Mouse (Mus musculus): ENCODE measurements at regions not wholly inside any gene's neighbourhood (a gene's known extent, or its start where the extent isn't known, plus 50 kb on each side); places are given as distances from the start of the nearest gene placed in this dataset.

- TF ChIP-seq SRF (IDR thresholded peaks at IDR 0.05; ENCODE audit: control insufficient read depth, insufficient read length, low read depth) (no peak), MYOD1 (IDR thresholded peaks at IDR 0.05; ENCODE audit: control insufficient read depth in 1 of 3, insufficient read length in 2 of 3, low read depth in 2 of 3) (no peak), MAX (IDR thresholded peaks at IDR 0.05; ENCODE audit: low read depth) (no peak), TCF3 (IDR thresholded peaks at IDR 0.05; ENCODE audit: insufficient read length, low read depth) (no peak), REST (IDR thresholded peaks at IDR 0.05; ENCODE audit: insufficient read depth, insufficient read length) (no peak), CEBPB (IDR thresholded peaks at IDR 0.05; ENCODE audit: insufficient read depth, poor library complexity, severe bottlenecking) (no peak), USF1 (IDR thresholded peaks at IDR 0.05; ENCODE audit: low read depth) (no peak), POLR2AphosphoS2 (IDR thresholded peaks at IDR 0.05; ENCODE audit: insufficient read length, low read depth) (no peak), TCF12 (IDR thresholded peaks at IDR 0.05; ENCODE audit: insufficient read depth, poor library complexity, severe bottlenecking) (no peak), E2F4 (IDR thresholded peaks at IDR 0.05; ENCODE audit: insufficient read depth) (no peak), MYOG (IDR thresholded peaks at IDR 0.05; ENCODE audit: control insufficient read depth in 1 of 3, insufficient read depth in 1 of 3, insufficient read length in 2 of 3, low read depth in 2 of 3) (no peak), POLR2A (IDR thresholded peaks at IDR 0.05; ENCODE audit: insufficient read length, low read depth) (no peak)
- Histone ChIP-seq H3ac (ENCODE audit: control insufficient read depth, insufficient read length) (no peak overlapping the region), H3K4me2 (ENCODE audit: low read depth) (no peak overlapping the region), H3K36me3 (ENCODE audit: control insufficient read depth, insufficient read depth) (no peaks in the 10 kb centered on the region), H3K79me2 (ENCODE audit: control insufficient read depth, insufficient read depth) (no peaks in the 10 kb centered on the region), H3K27me3 (ENCODE audit: control insufficient read depth, insufficient read depth, insufficient read length) (no peaks in the 10 kb centered on the region), H3K4me3 (no peak overlapping the region)
Measured at GRCm38 (mm10) chr5:106392213-106392612, 65.8 kb downstream of the Barhl2 start.

GRCm38 (mm10) chr5:106386621-106387020, 71.3 kb downstream of the Barhl2 start:
- H3K4me2 ChIP-seq (ENCODE audit: low read depth): no peak overlapping the region
- H3K79me2 ChIP-seq (ENCODE audit: control insufficient read depth, insufficient read depth): no peaks in the 10 kb centered on the region
- TF ChIP-seq USF1 (IDR thresholded peaks at IDR 0.05; ENCODE audit: low read depth): no peak
- no peaks in the 10 kb centered on the region for H3K36me3 ChIP-seq (ENCODE audit: control insufficient read depth, insufficient read depth)
- no peak overlapping the region for H3ac ChIP-seq (ENCODE audit: control insufficient read depth, insufficient read length)
- no peaks in the 10 kb centered on the region for H3K27me3 ChIP-seq (ENCODE audit: control insufficient read depth, insufficient read depth, insufficient read length)
- no peak overlapping the region for H3K4me3 ChIP-seq

GRCm38 (mm10) chr5:106385838-106386237, 72.1 kb downstream of the Barhl2 start:
- no peaks in the 10 kb centered on the region for H3K36me3 ChIP-seq (ENCODE audit: control insufficient read depth, insufficient read depth)
- H3K4me2 ChIP-seq (ENCODE audit: low read depth): no peak overlapping the region

GRCm38 (mm10) chr5:106385219-106385618, 72.7 kb downstream of the Barhl2 start:
- no peak for TF ChIP-seq POLR2AphosphoS2 (IDR thresholded peaks at IDR 0.05; ENCODE audit: insufficient read length, low read depth)
- no peak for TF ChIP-seq MAX (IDR thresholded peaks at IDR 0.05; ENCODE audit: low read depth)
- no peak for TF ChIP-seq E2F4 (IDR thresholded peaks at IDR 0.05; ENCODE audit: insufficient read depth)
- TF ChIP-seq TCF12 (IDR thresholded peaks at IDR 0.05; ENCODE audit: insufficient read depth, poor library complexity, severe bottlenecking): no peak
- TF ChIP-seq USF1 (IDR thresholded peaks at IDR 0.05; ENCODE audit: low read depth): no peak
- TF ChIP-seq MYOG (IDR thresholded peaks at IDR 0.05; ENCODE audit: control insufficient read depth in 1 of 3, insufficient read depth in 1 of 3, insufficient read length in 2 of 3, low read depth in 2 of 3): no peak
- Histone ChIP-seq H3K4me2 (ENCODE audit: low read depth) (no peak overlapping the region), H3ac (ENCODE audit: control insufficient read depth, insufficient read length) (no peak overlapping the region), H3K27me3 (ENCODE audit: control insufficient read depth, insufficient read depth, insufficient read length) (no peaks in the 10 kb centered on the region), H3K36me3 (ENCODE audit: control insufficient read depth, insufficient read depth) (no peaks in the 10 kb centered on the region), H3K79me2 (ENCODE audit: control insufficient read depth, insufficient read depth) (no peaks in the 10 kb centered on the region), H3K4me3 (no peak overlapping the region)

More at GRCm38 (mm10) chr5:106385838-106386237, 72.1 kb downstream of the Barhl2 start:
- Histone ChIP-seq H3ac (ENCODE audit: control insufficient read depth, insufficient read length) (no peak overlapping the region), H3K27me3 (ENCODE audit: control insufficient read depth, insufficient read depth, insufficient read length) (no peaks in the 10 kb centered on the region), H3K79me2 (ENCODE audit: control insufficient read depth, insufficient read depth) (no peaks in the 10 kb centered on the region), H3K4me3 (no peak overlapping the region)
- TF ChIP-seq TCF12 (IDR thresholded peaks at IDR 0.05; ENCODE audit: insufficient read depth, poor library complexity, severe bottlenecking): no peak
- no peak for TF ChIP-seq MYOG (IDR thresholded peaks at IDR 0.05; ENCODE audit: control insufficient read depth in 1 of 3, insufficient read depth in 1 of 3, insufficient read length in 2 of 3, low read depth in 2 of 3)
- no peak for TF ChIP-seq USF1 (IDR thresholded peaks at IDR 0.05; ENCODE audit: low read depth)
- no peak for TF ChIP-seq E2F4 (IDR thresholded peaks at IDR 0.05; ENCODE audit: insufficient read depth)
- TF ChIP-seq CEBPB (IDR thresholded peaks at IDR 0.05; ENCODE audit: insufficient read depth, poor library complexity, severe bottlenecking): no peak
- TF ChIP-seq MYOD1 (IDR thresholded peaks at IDR 0.05; ENCODE audit: control insufficient read depth in 1 of 3, insufficient read length in 2 of 3, low read depth in 2 of 3): no peak
- TF ChIP-seq MAX (IDR thresholded peaks at IDR 0.05; ENCODE audit: low read depth): no peak
- no peak for TF ChIP-seq TCF3 (IDR thresholded peaks at IDR 0.05; ENCODE audit: insufficient read length, low read depth)
- no peak for TF ChIP-seq REST (IDR thresholded peaks at IDR 0.05; ENCODE audit: insufficient read depth, insufficient read length)

- Histone ChIP-seq H3K36me3 (ENCODE audit: control insufficient read depth, insufficient read depth) (no peaks in the 10 kb centered on the region), H3ac (ENCODE audit: control insufficient read depth, insufficient read length) (no peak overlapping the region)
- TF ChIP-seq TCF12 (IDR thresholded peaks at IDR 0.05; ENCODE audit: insufficient read depth, poor library complexity, severe bottlenecking) (no peak), CEBPB (IDR thresholded peaks at IDR 0.05; ENCODE audit: insufficient read depth, poor library complexity, severe bottlenecking) (no peak)
Measured at GRCm38 (mm10) chr5:106384138-106384770, 73.7 kb downstream of the Barhl2 start.

More at GRCm38 (mm10) chr5:106384138-106384770, 73.7 kb downstream of the Barhl2 start:
- Histone ChIP-seq H3K4me2 (ENCODE audit: low read depth) (no peak overlapping the region), H3K27me3 (ENCODE audit: control insufficient read depth, insufficient read depth, insufficient read length) (no peaks in the 10 kb centered on the region), H3K79me2 (ENCODE audit: control insufficient read depth, insufficient read depth) (no peaks in the 10 kb centered on the region), H3K4me3 (no peak overlapping the region)
